Mouse (Mus musculus) erythroblast, embryonic 14.5 days (primary cell): ENCODE measurements around the gene Tcf7l1.

Experiments used
- GATA1 ChIP-seq: IDR thresholded peaks from 2 replicates; pipeline ENCODE4 v1.6.1; 2012; ENCODE audit warnings: low read length, inconsistent platforms, mixed read lengths
- TAL1 ChIP-seq: IDR thresholded peaks from 3 replicates; pipeline ENCODE4 v1.6.1; 2012; ENCODE audit warnings: low read length, inconsistent platforms, mixed read lengths

DNA sequence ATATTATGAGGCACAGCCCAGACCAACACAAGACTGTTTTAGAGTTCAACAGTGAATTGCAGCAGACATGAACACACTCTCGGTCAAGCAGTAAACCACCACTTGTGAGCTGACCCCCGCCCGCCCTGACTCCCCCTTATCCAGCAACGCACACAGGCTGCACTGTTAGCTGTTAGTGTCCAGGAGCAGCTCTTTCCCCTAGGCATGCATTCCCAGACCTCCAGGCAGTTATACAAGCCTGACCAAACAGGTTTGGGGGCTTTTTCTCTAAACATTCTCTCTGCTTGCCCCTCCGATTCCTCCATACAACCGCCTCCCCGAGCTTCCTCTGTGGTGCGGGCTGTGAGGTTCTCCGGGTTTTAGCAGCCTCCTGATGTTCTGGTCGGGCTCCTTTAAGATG is 112.0 kb downstream of the Tcf7l1 start:
- TF ChIP-seq TAL1 (no peak), GATA1 (no peak)
